Mouse (Mus musculus) neural tube, embryonic 13.5 days (tissue): Measurements from ENCODE around the gene Sqstm1. TPM values are rescaled to one million over a fixed set of nuclear protein-coding genes. Genes with fewer than 3 reads are reported as not detected.

Experiments used
- ATAC-seq: fragments of 200-750 bp; cut with Nextera tagmentation; 2 replicates; pipeline ENCODE4 v1.8.0; 2017; ENCODE audit warnings: low read depth, mild to moderate bottlenecking, moderate TSS enrichment, moderate library complexity
- H3K27ac ChIP-seq: fragments of 300-500 bp; sonication (generic); replicated peaks from 2 replicates; pipeline ENCODE4 v1.5.1; 2015; ENCODE audit warnings: moderate library complexity, mild to moderate bottlenecking, inconsistent platforms
- H3K27me3 ChIP-seq: fragments of 300-500 bp; sonication (generic); 2 replicates; pipeline ENCODE4 v1.6.1; 2015; ENCODE audit warnings: mild to moderate bottlenecking, inconsistent platforms
- H3K36me3 ChIP-seq: fragments of 300-500 bp; sonication (generic); 2 replicates; pipeline ENCODE4 v1.6.1; 2015; ENCODE audit warnings: mild to moderate bottlenecking, inconsistent platforms
- H3K4me1 ChIP-seq: fragments of 300-500 bp; sonication (generic); replicated peaks from 2 replicates; pipeline ENCODE4 v1.6.1; 2015; ENCODE audit warnings: inconsistent platforms
- H3K4me2 ChIP-seq: fragments of 300-500 bp; sonication (generic); 2 replicates; pipeline ENCODE4 v1.6.1; 2015; ENCODE audit warnings: inconsistent platforms, mild to moderate bottlenecking, moderate library complexity
- H3K4me3 ChIP-seq: fragments of 300-500 bp; sonication (generic); 2 replicates; pipeline ENCODE4 v1.5.1; 2015; ENCODE audit warnings: mild to moderate bottlenecking, inconsistent platforms
- H3K9ac ChIP-seq: fragments of 300-500 bp; sonication (generic); 2 replicates; pipeline ENCODE4 v1.6.1; 2015; ENCODE audit warnings: moderate library complexity, mild to moderate bottlenecking, inconsistent platforms
- H3K9me3 ChIP-seq: fragments of 300-500 bp; sonication (generic); 2 replicates; pipeline ENCODE4 v1.6.1; 2016; ENCODE audit warnings: inconsistent platforms
- WGBS: fragments of 180-500 bp; shearing (Covaris S2); methylation state at CpG from one replicate; pipeline ENCODE4 v1.1.7; 2015; 5-methylcytosine and 5-hydroxymethylcytosine counted together
- polyA plus RNA-seq: library from polyadenylated mRNA; unstranded; fragments of >200 nt; fragmentation: Nextera tagmentation; extraction: Ambion mirVana; gene quantifications from 2 replicates; pipeline ENCODE4 v1.2.1, GENCODE M21; 2015

Gene Sqstm1
- polyA plus RNA-seq, 1 experiment from 2014 or later = 343 TPM

- 16% methylated on average over 9 of the region's 9 CpGs for WGBS
- no peaks in the 10 kb centered on the region for H3K27me3 ChIP-seq
- H3K27ac ChIP-seq = peak overlapping the region; percentile 46
- peak overlapping the region; percentile 21; the same call in 1 of the 2 replicates for H3K4me2 ChIP-seq
- H3K4me3 ChIP-seq = no peak overlapping the region
- no peak overlapping the region for H3K9ac ChIP-seq
- no peaks in the 10 kb centered on the region for H3K36me3 ChIP-seq
- no peaks in the 10 kb centered on the region for H3K9me3 ChIP-seq
- H3K4me1 ChIP-seq = peaks cover 21% of the 10 kb centered on the region
- no peak for ATAC-seq
Measured at GRCm38 (mm10) chr11:50215633-50216032, 5.0 kb upstream of the Sqstm1 start.

GRCm38 (mm10) chr11:50214631-50215030 lies 4.0 kb upstream of the Sqstm1 start:
- H3K36me3 ChIP-seq = no peaks in the 10 kb centered on the region
- ATAC-seq = no peak
- H3K27me3 ChIP-seq = no peaks in the 10 kb centered on the region
- H3K9me3 ChIP-seq = no peaks in the 10 kb centered on the region
- H3K27ac ChIP-seq = no peak overlapping the region
- no peak overlapping the region for H3K4me2 ChIP-seq
- 94% methylated on average over 6 of the region's 6 CpGs for WGBS
- peaks cover 21% of the 10 kb centered on the region for H3K4me1 ChIP-seq
- no peak overlapping the region for H3K4me3 ChIP-seq
- no peak overlapping the region for H3K9ac ChIP-seq

GRCm38 (mm10) chr11:50212848-50213758 lies 2.5 kb upstream of the Sqstm1 start:
- Histone ChIP-seq H3K27ac (no peak overlapping the region; the same call in 1 of the 2 replicates), H3K4me1 (peaks cover 33% of the 10 kb centered on the region), H3K4me3 (no peak overlapping the region), H3K9me3 (no peaks in the 10 kb centered on the region), H3K4me2 (no peak overlapping the region), H3K27me3 (no peaks in the 10 kb centered on the region), H3K9ac (no peak overlapping the region), H3K36me3 (0 out of 2 replicates have a peak, but pooled peaks cover 1% of the 10 kb centered on the region)
- 72% methylated on average over 11 of the region's 11 CpGs for WGBS
- ATAC-seq = no peak

- Histone ChIP-seq H3K4me1 (peaks cover 38% of the 10 kb centered on the region), H3K4me3 (no peak overlapping the region), H3K36me3 (peaks cover 10% of the 10 kb centered on the region), H3K9ac (no peak overlapping the region), H3K9me3 (no peaks in the 10 kb centered on the region), H3K27me3 (no peaks in the 10 kb centered on the region), H3K4me2 (no peak overlapping the region), H3K27ac (no peak overlapping the region)
- 76% methylated on average over 3 of the region's 3 CpGs for WGBS
- no peak for ATAC-seq
Measured at GRCm38 (mm10) chr11:50212060-50212739, 1.6 kb upstream of the Sqstm1 start.

- Histone ChIP-seq H3K27me3 (no peaks in the 10 kb centered on the region), H3K36me3 (peaks cover 17% of the 10 kb centered on the region), H3K9ac (peak overlapping the region; percentile 93; the same call in 1 of the 2 replicates), H3K9me3 (no peaks in the 10 kb centered on the region), H3K4me1 (peaks cover 38% of the 10 kb centered on the region), H3K27ac (peak overlapping the region; percentile 98), H3K4me2 (peak overlapping the region; percentile 73), H3K4me3 (peak overlapping the region; percentile 97)
- ATAC-seq = no peak
- 92% methylated on average over 3 of the region's 3 CpGs for WGBS
Measured at GRCm38 (mm10) chr11:50211322-50212059, 864 bp upstream of the Sqstm1 start.

GRCm38 (mm10) chr11:50210101-50210504 lies 524 bp downstream of the Sqstm1 start:
- peak overlapping the region; percentile 93 for H3K9ac ChIP-seq
- H3K4me3 ChIP-seq = peak overlapping the region; percentile 97
- under 1% methylated on average over 24 of the region's 24 CpGs for WGBS
- H3K27me3 ChIP-seq = no peaks in the 10 kb centered on the region
- H3K36me3 ChIP-seq = peaks cover 31% of the 10 kb centered on the region
- H3K9me3 ChIP-seq = no peaks in the 10 kb centered on the region
- peak overlapping the region; percentile 98 for H3K27ac ChIP-seq
- peaks cover 27% of the 10 kb centered on the region for H3K4me1 ChIP-seq
- peak; percentile 95 for ATAC-seq
- peak overlapping the region; percentile 73 for H3K4me2 ChIP-seq

GRCm38 (mm10) chr11:50208039-50208438 lies 2.6 kb downstream of the Sqstm1 start:
- Histone ChIP-seq H3K9ac (no peak overlapping the region), H3K4me3 (no peak overlapping the region), H3K4me1 (peaks cover 27% of the 10 kb centered on the region), H3K36me3 (peaks cover 51% of the 10 kb centered on the region), H3K27me3 (no peaks in the 10 kb centered on the region), H3K9me3 (no peaks in the 10 kb centered on the region), H3K27ac (no peak overlapping the region), H3K4me2 (no peak overlapping the region)
- no peak for ATAC-seq
- 91% methylated on average over 5 of the region's 5 CpGs for WGBS

GRCm38 (mm10) chr11:50207344-50207743 lies 3.3 kb downstream of the Sqstm1 start:
- Histone ChIP-seq H3K36me3 (peaks cover 58% of the 10 kb centered on the region), H3K27ac (no peak overlapping the region), H3K4me2 (no peak overlapping the region), H3K4me1 (peaks cover 27% of the 10 kb centered on the region), H3K9ac (no peak overlapping the region), H3K9me3 (no peaks in the 10 kb centered on the region), H3K4me3 (no peak overlapping the region), H3K27me3 (no peaks in the 10 kb centered on the region)
- ATAC-seq = no peak
- WGBS = 96% methylated on average over 14 of the region's 14 CpGs

- 91% methylated on average over 2 of the region's 2 CpGs for WGBS
- no peaks in the 10 kb centered on the region for H3K9me3 ChIP-seq
- no peak overlapping the region for H3K4me3 ChIP-seq
- H3K27ac ChIP-seq = no peak overlapping the region
- no peak overlapping the region for H3K9ac ChIP-seq
- no peaks in the 10 kb centered on the region for H3K27me3 ChIP-seq
- ATAC-seq = no peak
- peaks cover 71% of the 10 kb centered on the region for H3K36me3 ChIP-seq
- H3K4me2 ChIP-seq = no peak overlapping the region
- peaks cover 21% of the 10 kb centered on the region for H3K4me1 ChIP-seq
Measured at GRCm38 (mm10) chr11:50206037-50206436, 4.6 kb downstream of the Sqstm1 start.

- Histone ChIP-seq H3K27ac (no peak overlapping the region), H3K9ac (no peak overlapping the region), H3K4me3 (no peak overlapping the region), H3K27me3 (no peaks in the 10 kb centered on the region), H3K36me3 (peaks cover 77% of the 10 kb centered on the region), H3K9me3 (no peaks in the 10 kb centered on the region), H3K4me2 (no peak overlapping the region), H3K4me1 (peaks cover 17% of the 10 kb centered on the region)
- ATAC-seq = no peak
- WGBS = 95% methylated on average over 3 of the region's 3 CpGs
Measured at GRCm38 (mm10) chr11:50205434-50205833, 5.2 kb downstream of the Sqstm1 start.

GRCm38 (mm10) chr11:50203302-50203827 lies 7.3 kb downstream of the Sqstm1 start:
- Histone ChIP-seq H3K9ac (no peak overlapping the region), H3K4me2 (no peak overlapping the region), H3K4me1 (peaks cover 7% of the 10 kb centered on the region; the same call in 1 of the 2 replicates), H3K36me3 (peaks cover 96% of the 10 kb centered on the region), H3K4me3 (no peak overlapping the region), H3K9me3 (no peaks in the 10 kb centered on the region), H3K27ac (no peak overlapping the region), H3K27me3 (no peaks in the 10 kb centered on the region)
- 94% methylated on average over 9 of the region's 9 CpGs for WGBS
- ATAC-seq = no peak
